8 mouse cellular contexts compared by ENCODE assay signal in the genomic region with DNA sequence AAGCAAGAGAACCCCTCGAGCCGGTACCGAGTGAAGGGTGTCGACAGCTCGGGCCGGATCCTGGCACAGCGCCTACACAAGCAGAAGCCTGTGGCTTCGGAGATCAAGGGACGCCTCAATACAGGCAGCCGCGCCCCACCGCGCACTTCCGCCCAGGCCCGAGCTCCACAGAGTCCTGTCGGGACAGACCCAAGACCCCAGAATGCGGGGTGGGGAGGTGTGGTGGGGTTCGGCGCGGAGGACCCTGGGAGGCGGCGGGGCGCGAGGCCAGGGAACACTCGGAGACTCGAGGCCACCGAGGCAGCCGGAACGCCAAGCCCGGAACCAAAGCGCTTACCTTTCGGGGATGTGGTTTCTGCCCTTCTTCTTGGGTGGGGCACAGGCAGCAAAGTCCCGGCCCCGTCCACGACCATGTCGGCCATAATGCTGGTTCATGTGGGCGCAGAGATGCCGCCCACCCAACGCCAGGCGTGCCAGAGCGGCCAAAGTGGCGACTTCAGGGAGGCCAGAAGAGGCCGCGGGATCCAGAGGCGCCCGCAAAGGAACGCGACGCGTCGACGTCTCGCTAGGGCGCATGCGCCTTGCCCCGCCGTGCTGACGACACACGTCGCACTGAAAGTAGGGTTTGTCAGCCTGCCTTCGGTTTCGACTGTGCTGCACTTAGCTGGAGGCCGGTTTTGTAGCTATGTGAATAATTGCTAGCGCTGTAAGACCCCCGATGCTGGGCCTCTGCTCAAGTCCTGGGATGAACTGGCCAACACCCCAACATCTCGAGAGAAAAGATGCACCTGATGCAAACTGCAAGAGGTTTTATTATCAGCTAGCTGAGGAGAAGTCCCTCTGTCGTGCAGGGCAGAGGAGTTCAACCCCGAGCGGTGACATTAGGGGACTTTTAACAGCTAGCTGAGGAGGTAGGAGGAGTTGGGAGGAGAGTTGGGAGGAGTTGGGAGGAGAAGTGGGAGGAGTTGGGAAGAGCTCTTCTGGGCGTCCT. TPM values are rescaled to one million over a fixed set of nuclear protein-coding genes. Genes with fewer than 3 reads are reported as not detected.
A peak's percentile ranks its signal among the peaks of the same experiment; 100 is the strongest.
DNase-seq lines count a peak whose midpoint lies in the region; ATAC-seq and TF ChIP-seq lines count a peak whose summit lies in the region.

A gene (minus strand): TSS at position 567 of the 991 bp plus-strand sequence.

- peak within 1 kb of the TSS; percentile 87 for H3K9ac ChIP-seq in embryonic facial prominence, embryonic 15.5 days
- H3K9ac ChIP-seq in kidney, embryonic 14.5 days (ENCODE audit: low read depth, low read length) = peak within 1 kb of the TSS; percentile 95
- H3K9ac ChIP-seq in limb, embryonic 15.5 days = peak within 1 kb of the TSS; percentile 82

- WGBS in bone marrow, adult 2 months = under 1% methylated on average over 70 of the region's 70 CpGs
- under 1% methylated on average over 70 of the region's 70 CpGs for WGBS in embryonic facial prominence, embryonic 15.5 days
- WGBS in kidney, embryonic 14.5 days = under 1% methylated on average over 70 of the region's 70 CpGs
- WGBS in limb, embryonic 15.5 days = under 1% methylated on average over 70 of the region's 70 CpGs

- H3K4me3 ChIP-seq in bone marrow, adult 2 months (replicated peaks; ENCODE audit: control insufficient read depth, low read depth, low read length) = peak within 1 kb of the TSS; percentile 95
- H3K4me3 ChIP-seq in embryonic facial prominence, embryonic 15.5 days (replicated peaks) = peak within 1 kb of the TSS; percentile 85
- peak within 1 kb of the TSS; percentile 92 for H3K4me3 ChIP-seq in kidney, embryonic 14.5 days (ENCODE audit: low read length)
- H3K4me3 ChIP-seq in limb, embryonic 15.5 days = peak within 1 kb of the TSS; percentile 65

- peak within 1 kb of the TSS; percentile 98 for H3K27ac ChIP-seq in bone marrow, adult 2 months (ENCODE audit: control insufficient read depth, insufficient read depth, low read depth, low read length, poor library complexity)
- H3K27ac ChIP-seq in embryonic facial prominence, embryonic 15.5 days (replicated peaks) = peak within 1 kb of the TSS; percentile 100
- H3K27ac ChIP-seq in kidney, embryonic 14.5 days (ENCODE audit: low read depth, low read length) = peak within 1 kb of the TSS; percentile 96
- H3K27ac ChIP-seq in limb, embryonic 15.5 days = peak within 1 kb of the TSS; percentile 99

- no peaks in the 10 kb centered on the region for H3K9me3 ChIP-seq in embryonic facial prominence, embryonic 15.5 days (replicated peaks)
- no peaks in the 10 kb centered on the region for H3K9me3 ChIP-seq in kidney, embryonic 14.5 days (ENCODE audit: control insufficient read depth, low read length)
- no peaks in the 10 kb centered on the region for H3K9me3 ChIP-seq in limb, embryonic 15.5 days

- TF ChIP-seq CTCF in bone marrow, adult 2 months (IDR thresholded peaks at IDR 0.05; ENCODE audit: control insufficient read depth, insufficient read depth, low read length) = no peak

- TF ChIP-seq POLR2A in bone marrow, adult 2 months (IDR thresholded peaks at IDR 0.05; ENCODE audit: borderline replicate concordance, control insufficient read depth, low read depth, low read length) = peak; percentile 64; the same call in 1 of the 2 replicates

- no peaks in the 10 kb centered on the region for H3K27me3 ChIP-seq in embryonic facial prominence, embryonic 15.5 days
- no peaks in the 10 kb centered on the region for H3K27me3 ChIP-seq in kidney, embryonic 14.5 days (ENCODE audit: control insufficient read depth, insufficient read depth, low read length)
- no peaks in the 10 kb centered on the region for H3K27me3 ChIP-seq in limb, embryonic 15.5 days

- peak; percentile 94 for DNase-seq in 416B (ENCODE audit: low read depth)
- peak; percentile 92 for DNase-seq in heart, adult 9 months (ENCODE audit: low spot score in 2 of 2)
- peak; percentile 77 to 89 for DNase-seq in monocyte, adult 2 months (ENCODE audit: low read depth in 1 of 2, low spot score in 2 of 2)
- peak; percentile 91 to 93 for DNase-seq in spleen, postnatal 36 days (ENCODE audit: low spot score in 2 of 2)

- H3K4me2 ChIP-seq in embryonic facial prominence, embryonic 15.5 days (replicated peaks) = peak within 1 kb of the TSS; percentile 66
- peak within 1 kb of the TSS; percentile 54 for H3K4me2 ChIP-seq in kidney, embryonic 14.5 days (replicated peaks; ENCODE audit: low read depth, low read length)
- peak within 1 kb of the TSS; percentile 68 for H3K4me2 ChIP-seq in limb, embryonic 15.5 days

- H3K36me3 ChIP-seq in embryonic facial prominence, embryonic 15.5 days = peaks cover 13% of the 10 kb centered on the region
- peaks cover 25% of the 10 kb centered on the region for H3K36me3 ChIP-seq in kidney, embryonic 14.5 days (ENCODE audit: control insufficient read depth, insufficient read depth, low read length)
- H3K36me3 ChIP-seq in limb, embryonic 15.5 days = peaks cover 12% of the 10 kb centered on the region

- peak; percentile 96 for ATAC-seq in embryonic facial prominence, embryonic 15.5 days (ENCODE audit: insufficient number of reproducible peaks, low FRiP score, low TSS enrichment, low read depth)
- ATAC-seq in kidney, embryonic 14.5 days (ENCODE audit: low FRiP score, low TSS enrichment) = peak; percentile 96
- peak; percentile 94 for ATAC-seq in limb, embryonic 15.5 days (ENCODE audit: insufficient number of reproducible peaks, low FRiP score, low TSS enrichment, low read depth)

- peaks cover 1% of the 10 kb centered on the region; the same call in 1 of the 2 replicates for H3K4me1 ChIP-seq in bone marrow, adult 2 months (ENCODE audit: control insufficient read depth, insufficient read depth, low read length)
- H3K4me1 ChIP-seq in embryonic facial prominence, embryonic 15.5 days = peaks cover 9% of the 10 kb centered on the region
- peaks cover 5% of the 10 kb centered on the region for H3K4me1 ChIP-seq in kidney, embryonic 14.5 days (ENCODE audit: control insufficient read depth, insufficient read depth, low read length)
- peaks cover 9% of the 10 kb centered on the region for H3K4me1 ChIP-seq in limb, embryonic 15.5 days

RNA-seq across cellular contexts. Expression of the gene that starts here (rescaled TPM):
- 36.6 and 50.6 TPM in 2 replicates for polyA plus RNA-seq in bone marrow, adult 2 months (2011; ENCODE audit: insufficient read depth, insufficient read length, low replicate concordance, missing spikeins)
- 44.9 and 50.4 TPM in 2 replicates for polyA plus RNA-seq in embryonic facial prominence, embryonic 15.5 days (2015; fragmentation: Nextera tagmentation; extraction: Ambion mirVana)
- polyA plus RNA-seq in kidney, embryonic 14.5 days (2014; fragmentation: Nextera tagmentation; extraction: Ambion mirVana) = 36.0 and 62.8 TPM in 2 replicates
- 44.2 and 51.4 TPM in 2 replicates for polyA plus RNA-seq in limb, embryonic 15.5 days (2015; fragmentation: Nextera tagmentation; extraction: Ambion mirVana)

Comparison
In these comparisons a context has a peak if more than half of its experiments do, and no peak if none do; other contexts are left out.
1. Peak in every context shown above with its lines: DNase-seq, ATAC-seq, H3K4me3 ChIP-seq and H3K27ac ChIP-seq.